Mouse (Mus musculus) liver, embryonic 13.5 days (tissue): ENCODE results near the gene Ssh2. TPM values are rescaled to one million over a fixed set of nuclear protein-coding genes. Genes with fewer than 3 reads are reported as not detected.
"Not testable (repeated sequence)": the region's sequence is repeated elsewhere in the genome, so short reads cannot be mapped to it uniquely, and the experiment has no call there.

Source experiments
- ATAC-seq: fragments of 200-750 bp; cut with Nextera tagmentation; 2 replicates; pipeline ENCODE4 v1.8.0; 2017; ENCODE audit warnings: low read depth, mild to moderate bottlenecking, moderate number of reproducible peaks, moderate library complexity
- DNase-seq: peaks from one replicate; pipeline ENCODE4 v3.0.0; 2022
- H3K27ac ChIP-seq: fragments of 300-500 bp; sonication (generic); 2 replicates; pipeline ENCODE4 v1.5.1; 2015; ENCODE audit warnings: moderate library complexity, mild to moderate bottlenecking, inconsistent platforms
- H3K27me3 ChIP-seq: fragments of 300-500 bp; sonication (generic); 2 replicates; pipeline ENCODE4 v1.6.1; 2015; ENCODE audit warnings: mild to moderate bottlenecking, inconsistent platforms
- H3K36me3 ChIP-seq: fragments of 300-500 bp; sonication (generic); 2 replicates; pipeline ENCODE4 v1.6.1; 2015; ENCODE audit warnings: mild to moderate bottlenecking, inconsistent platforms
- H3K4me1 ChIP-seq: fragments of 300-500 bp; sonication (generic); replicated peaks from 2 replicates; pipeline ENCODE4 v1.6.1; 2015; ENCODE audit warnings: inconsistent platforms
- H3K4me2 ChIP-seq: fragments of 300-500 bp; sonication (generic); 2 replicates; pipeline ENCODE4 v1.6.1; 2015; ENCODE audit warnings: inconsistent platforms, mild to moderate bottlenecking, moderate library complexity
- H3K4me3 ChIP-seq: fragments of 300-500 bp; sonication (generic); replicated peaks from 2 replicates; pipeline ENCODE4 v1.5.1; 2015; ENCODE audit warnings: mild to moderate bottlenecking, inconsistent platforms
- H3K9ac ChIP-seq: fragments of 300-500 bp; sonication (generic); 2 replicates; pipeline ENCODE4 v1.6.1; 2015; ENCODE audit warnings: mild to moderate bottlenecking, inconsistent platforms
- H3K9me3 ChIP-seq: fragments of 300-500 bp; sonication (generic); replicated peaks from 2 replicates; pipeline ENCODE4 v1.6.1; 2016; ENCODE audit warnings: inconsistent platforms
- WGBS: fragments of 180-500 bp; shearing (Covaris S2); methylation state at CpG from one replicate; pipeline ENCODE4 v1.1.7; 2015; ENCODE audit not compliant: insufficient replicate concordance; 5-methylcytosine and 5-hydroxymethylcytosine counted together
- polyA plus RNA-seq: library from polyadenylated mRNA; unstranded; fragments of >200 nt; fragmentation: Nextera tagmentation; extraction: Ambion mirVana; gene quantifications from 2 replicates; pipeline ENCODE4 v1.2.1, GENCODE M21; 2015

The Ssh2 gene
- polyA plus RNA-seq, 1 experiment from 2014 or later: 3.5 TPM

DNA sequence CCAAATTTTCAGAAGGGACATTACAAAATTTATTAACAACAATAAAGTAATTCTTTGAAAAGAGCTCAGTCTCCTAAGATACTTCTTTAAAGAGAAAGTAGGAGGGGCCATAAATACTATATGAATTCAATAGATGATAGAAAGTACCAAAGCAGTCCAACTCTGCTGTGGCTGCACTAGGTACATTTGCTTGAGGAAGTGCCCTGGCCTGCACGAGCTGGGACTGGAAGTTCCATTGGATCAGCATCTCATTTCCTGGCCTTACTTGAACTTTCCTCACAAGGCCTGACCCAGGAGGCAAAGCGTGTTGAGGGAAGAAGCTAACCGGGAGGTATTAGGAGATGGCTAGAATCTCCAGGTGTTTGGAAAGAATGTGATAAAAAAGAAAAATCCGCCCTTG lies 75.4 kb downstream of the Ssh2 start:
- no peak overlapping the region for H3K4me3 ChIP-seq
- no peaks in the 10 kb centered on the region for H3K27me3 ChIP-seq
- H3K9ac ChIP-seq: no peak overlapping the region
- DNase-seq: no peak
- H3K4me2 ChIP-seq: no peak overlapping the region
- no peak overlapping the region for H3K27ac ChIP-seq
- no peaks in the 10 kb centered on the region for H3K4me1 ChIP-seq
- H3K9me3 ChIP-seq: no peaks in the 10 kb centered on the region
- H3K36me3 ChIP-seq: no peaks in the 10 kb centered on the region
- 61% methylated on average over 4 of the region's 4 CpGs for WGBS
- no peak for ATAC-seq

DNA sequence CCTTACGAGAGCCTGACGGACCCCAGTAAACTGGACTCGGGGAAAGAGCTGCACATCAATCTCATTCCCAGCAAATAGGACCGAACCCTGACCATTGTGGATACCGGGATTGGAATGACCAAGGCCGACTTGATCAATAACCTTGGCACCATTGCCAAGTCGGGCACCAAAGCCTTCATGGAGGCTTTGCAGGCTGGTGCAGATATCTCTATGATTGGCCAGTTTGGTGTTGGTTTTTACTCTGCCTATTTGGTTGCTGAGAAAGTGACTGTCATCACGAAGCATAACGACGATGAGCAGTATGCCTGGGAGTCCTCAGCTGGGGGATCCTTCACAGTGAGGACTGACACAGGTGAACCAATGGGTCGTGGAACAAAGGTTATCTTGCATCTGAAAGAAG lies 77.6 kb downstream of the Ssh2 start:
- H3K9me3 ChIP-seq, H3K4me3 ChIP-seq, H3K36me3 ChIP-seq, H3K27ac ChIP-seq, H3K4me2 ChIP-seq, H3K27me3 ChIP-seq, DNase-seq, ATAC-seq, H3K4me1 ChIP-seq, H3K9ac ChIP-seq: not testable (repeated sequence)
- 89% methylated on average over 11 of the region's 11 CpGs for WGBS

DNA sequence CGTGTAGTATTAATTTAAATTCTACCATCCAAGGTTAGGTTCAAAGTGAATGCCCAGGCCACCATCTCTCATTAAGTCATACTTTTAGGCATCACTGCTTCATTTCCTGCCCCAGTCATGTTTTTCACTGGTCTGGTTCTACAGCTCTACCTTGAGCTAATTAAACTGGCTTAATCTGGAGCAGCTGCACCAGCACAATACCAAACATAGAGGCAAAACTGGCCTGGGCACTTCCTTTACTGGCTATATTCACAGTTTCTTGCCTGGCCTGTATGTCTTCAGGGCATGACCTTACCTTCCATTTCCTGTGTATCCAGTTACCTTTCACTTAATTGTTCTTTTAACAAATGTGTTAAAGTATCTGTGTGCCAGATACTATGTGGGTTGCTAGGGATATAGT lies 81.2 kb downstream of the Ssh2 start:
- H3K4me1 ChIP-seq: no peaks in the 10 kb centered on the region
- no peak for DNase-seq
- ATAC-seq: no peak
- 77% methylated on average over 1 of the region's 1 CpGs for WGBS
- H3K36me3 ChIP-seq: no peaks in the 10 kb centered on the region
- H3K27me3 ChIP-seq: no peaks in the 10 kb centered on the region
- H3K4me3 ChIP-seq: no peak overlapping the region
- no peak overlapping the region for H3K9ac ChIP-seq
- H3K4me2 ChIP-seq: no peak overlapping the region
- no peaks in the 10 kb centered on the region for H3K9me3 ChIP-seq
- H3K27ac ChIP-seq: no peak overlapping the region

DNA sequence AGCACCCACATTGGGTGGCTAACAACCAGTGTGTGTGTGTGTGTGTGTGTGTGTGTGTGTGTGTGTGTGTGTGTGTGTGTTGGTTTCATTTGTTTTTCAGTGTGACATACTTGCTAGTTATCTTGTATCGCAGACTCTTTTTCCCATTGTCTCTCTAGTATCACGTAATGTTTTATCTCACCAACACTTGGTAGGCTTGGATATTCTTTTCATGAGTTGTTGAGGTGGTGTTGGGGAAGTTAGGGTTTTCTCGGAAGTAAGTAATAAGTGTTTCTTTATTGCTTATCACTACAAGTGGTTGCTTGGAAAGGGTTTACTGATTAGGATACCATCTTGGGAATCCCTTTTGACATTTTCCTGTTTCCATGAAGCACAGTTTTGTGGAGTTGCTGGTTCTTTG lies 91.1 kb downstream of the Ssh2 start:
- ATAC-seq (no peak), DNase-seq (no peak)
- no peak overlapping the region for H3K4me2 ChIP-seq
- no peaks in the 10 kb centered on the region for H3K9me3 ChIP-seq
- WGBS: 36% methylated on average over 3 of the region's 3 CpGs
- H3K27ac ChIP-seq: no peak overlapping the region
- no peaks in the 10 kb centered on the region for H3K36me3 ChIP-seq
- H3K4me1 ChIP-seq: no peaks in the 10 kb centered on the region
- H3K4me3 ChIP-seq: no peak overlapping the region
- H3K9ac ChIP-seq: no peak overlapping the region
- no peaks in the 10 kb centered on the region for H3K27me3 ChIP-seq

DNA sequence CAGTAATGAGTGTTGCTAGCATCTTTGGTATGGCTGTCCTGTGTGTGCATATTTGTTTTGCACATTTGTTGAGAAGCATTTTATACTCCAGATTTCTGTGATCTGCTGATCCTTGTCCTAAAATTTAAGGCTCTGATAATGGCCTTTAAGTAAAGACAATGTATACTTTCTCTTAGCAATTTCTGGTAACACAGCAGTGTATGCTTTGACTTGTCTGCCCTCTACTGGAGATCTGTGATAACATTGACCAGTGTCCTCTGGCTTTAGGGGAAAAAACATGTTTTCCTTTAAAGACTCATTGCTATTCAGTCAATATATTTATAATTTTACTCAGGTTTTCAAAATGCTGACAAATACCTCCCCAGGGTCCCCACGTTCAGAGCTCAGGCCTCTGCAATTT lies 92.4 kb downstream of the Ssh2 start:
- H3K4me1 ChIP-seq: no peaks in the 10 kb centered on the region
- H3K9ac ChIP-seq: no peak overlapping the region
- DNase-seq (peak; percentile 9), ATAC-seq (no peak)
- H3K27ac ChIP-seq: no peak overlapping the region
- no peak overlapping the region for H3K4me3 ChIP-seq
- H3K36me3 ChIP-seq: no peaks in the 10 kb centered on the region
- no peaks in the 10 kb centered on the region for H3K9me3 ChIP-seq
- 10% methylated on average over 1 of the region's 1 CpGs for WGBS
- H3K4me2 ChIP-seq: no peak overlapping the region
- H3K27me3 ChIP-seq: no peaks in the 10 kb centered on the region

DNA sequence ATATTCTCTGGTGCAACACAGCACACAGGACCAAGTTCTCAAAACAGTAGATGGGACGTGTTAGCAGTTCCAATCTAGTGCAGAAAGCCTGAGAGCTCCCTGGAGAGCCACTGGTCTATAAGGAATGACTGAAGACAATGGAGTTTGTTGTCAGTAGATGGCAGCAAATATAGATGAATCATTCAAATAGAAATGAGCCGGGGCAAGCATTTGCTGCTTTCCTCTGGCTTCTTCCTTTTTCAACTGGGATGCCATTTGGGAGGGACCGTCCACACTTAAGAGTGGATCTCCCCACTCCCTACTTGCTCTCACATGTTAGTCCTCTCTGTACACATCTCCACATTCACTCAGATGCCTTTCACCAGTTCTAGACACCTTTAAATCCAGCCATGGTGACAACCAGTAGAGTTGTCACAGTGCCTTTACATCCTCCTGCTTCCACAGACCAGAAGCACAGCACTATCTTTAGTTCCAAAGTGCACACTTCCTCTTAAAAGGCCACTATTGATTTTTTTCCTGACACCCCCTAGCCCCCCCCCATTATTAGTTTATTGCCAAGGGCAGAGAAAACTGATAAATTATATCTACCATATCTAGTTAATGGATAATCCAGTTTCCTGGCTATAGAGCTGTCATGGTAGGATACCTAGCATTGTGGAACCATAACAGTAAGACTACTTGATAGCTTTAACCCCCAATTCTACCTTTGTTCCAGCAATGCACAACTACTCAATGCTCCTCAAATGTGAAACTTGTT lies 101.8 kb downstream of the Ssh2 start:
- Histone ChIP-seq H3K4me1 (peaks cover 16% of the 10 kb centered on the region; the same call in 1 of the 2 replicates), H3K4me2 (no peak overlapping the region), H3K9ac (no peak overlapping the region), H3K4me3 (no peak overlapping the region), H3K27ac (no peak overlapping the region), H3K36me3 (no peaks in the 10 kb centered on the region), H3K27me3 (no peaks in the 10 kb centered on the region), H3K9me3 (no peaks in the 10 kb centered on the region)
- no peak for DNase-seq
- no peak for ATAC-seq
- WGBS: 45% methylated on average over 3 of the region's 3 CpGs

DNA sequence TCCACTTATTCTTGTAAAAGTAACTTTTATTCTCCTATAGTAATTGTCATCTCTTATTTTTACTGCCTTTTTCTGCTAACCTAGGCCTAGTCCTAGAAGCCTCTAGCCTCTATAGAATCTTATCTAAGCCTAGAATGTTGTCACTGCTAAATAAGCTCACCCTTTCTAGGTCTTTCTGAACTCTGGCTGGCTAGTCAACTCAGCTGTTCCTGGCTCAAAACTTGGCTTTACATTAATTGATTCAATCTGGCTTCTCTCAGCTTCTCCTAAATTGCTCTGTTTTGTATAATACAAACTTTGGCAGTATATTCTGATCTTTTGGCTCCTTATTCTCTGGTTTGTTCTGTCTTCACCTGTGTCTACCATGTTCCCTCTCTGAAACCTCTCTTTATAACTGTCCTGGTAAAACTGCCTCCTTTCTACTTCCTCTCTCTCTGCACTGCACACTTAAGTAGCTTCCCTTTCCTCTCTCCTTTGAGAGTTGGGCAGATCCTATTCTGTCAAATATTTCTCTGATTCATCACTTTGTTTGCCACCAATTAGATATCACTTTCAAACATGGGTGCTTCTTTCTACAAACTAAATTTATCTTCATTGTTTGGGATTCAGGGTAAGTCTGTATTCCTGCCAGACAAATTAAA lies 102.5 kb downstream of the Ssh2 start:
- H3K9ac ChIP-seq: no peak overlapping the region
- H3K36me3 ChIP-seq: no peaks in the 10 kb centered on the region
- no peak overlapping the region for H3K4me2 ChIP-seq
- no peaks in the 10 kb centered on the region for H3K27me3 ChIP-seq
- no peak overlapping the region for H3K27ac ChIP-seq
- ATAC-seq (no peak), DNase-seq (no peak)
- no peaks in the 10 kb centered on the region for H3K9me3 ChIP-seq
- H3K4me1 ChIP-seq: peaks cover 16% of the 10 kb centered on the region; the same call in 1 of the 2 replicates
- H3K4me3 ChIP-seq: no peak overlapping the region

DNA sequence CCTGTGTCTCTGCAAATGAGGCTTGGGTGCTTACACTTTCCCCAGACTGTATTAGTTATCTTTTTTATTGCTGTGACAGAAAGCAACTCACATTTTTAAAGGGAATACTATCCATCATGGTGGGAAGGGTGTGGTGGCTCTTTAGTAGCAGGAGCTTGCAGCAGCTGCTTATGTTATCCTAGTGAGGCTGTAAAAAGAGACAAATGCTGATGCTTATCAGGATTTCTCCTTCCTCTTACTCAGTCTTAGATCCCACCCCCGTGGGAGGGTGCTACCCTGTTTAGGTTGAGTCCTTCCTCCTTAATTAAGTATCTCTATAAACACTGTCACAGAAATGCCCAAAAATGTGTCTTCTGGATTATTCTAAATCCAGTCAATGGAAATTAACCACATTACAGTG lies 105.1 kb downstream of the Ssh2 start:
- H3K9ac ChIP-seq: no peak overlapping the region
- no peaks in the 10 kb centered on the region for H3K27me3 ChIP-seq
- H3K27ac ChIP-seq: no peak overlapping the region
- H3K4me2 ChIP-seq: no peak overlapping the region
- 9% methylated on average over 1 of the region's 1 CpGs for WGBS
- no peaks in the 10 kb centered on the region for H3K9me3 ChIP-seq
- ATAC-seq (no peak), DNase-seq (no peak)
- H3K4me3 ChIP-seq: no peak overlapping the region
- peaks cover 16% of the 10 kb centered on the region; the same call in 1 of the 2 replicates for H3K4me1 ChIP-seq
- peaks cover 6% of the 10 kb centered on the region for H3K36me3 ChIP-seq

DNA sequence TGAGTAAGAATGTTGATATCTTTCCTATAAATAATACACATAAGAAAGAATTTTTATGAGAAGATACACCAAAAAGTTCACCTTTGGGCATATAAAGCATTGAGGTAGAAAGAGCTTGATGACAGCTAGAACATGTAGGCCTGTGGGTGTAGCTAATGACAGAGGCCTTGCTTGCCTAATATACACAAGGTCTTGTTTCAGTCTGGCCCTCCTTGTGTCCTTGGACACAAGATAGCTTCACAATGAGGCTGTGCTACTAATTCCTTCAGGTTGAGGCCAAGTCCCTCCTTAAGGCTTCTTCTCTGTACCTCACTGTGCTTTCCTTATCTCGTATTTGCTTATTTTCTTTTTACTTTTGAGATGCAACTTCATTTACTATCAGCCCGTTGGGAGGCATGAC lies 114.4 kb downstream of the Ssh2 start:
- no peaks in the 10 kb centered on the region for H3K27me3 ChIP-seq
- no peak for ATAC-seq
- 59% methylated on average over 2 of the region's 2 CpGs for WGBS

DNA sequence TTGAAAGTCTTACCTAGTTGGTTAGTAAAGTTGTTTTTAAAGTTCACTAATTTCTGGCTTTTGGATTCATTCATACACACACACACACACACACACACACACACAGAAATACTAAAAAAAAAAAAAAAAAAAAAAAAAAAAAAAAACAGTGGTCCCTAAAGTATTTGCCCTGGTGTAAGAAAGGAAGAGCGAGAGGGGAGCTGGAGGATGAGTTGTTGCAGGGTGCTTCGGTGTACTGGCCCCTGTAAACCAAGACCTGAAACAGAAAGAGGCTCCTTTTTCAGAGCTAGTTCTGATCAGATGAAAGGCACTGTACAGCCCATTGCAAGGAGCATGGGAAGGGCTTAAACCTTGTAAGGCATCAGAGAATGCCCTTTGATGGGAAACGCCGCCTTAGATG lies 131.2 kb downstream of the Ssh2 start:
- H3K9me3 ChIP-seq: no peaks in the 10 kb centered on the region
- no peak for ATAC-seq
- no peak overlapping the region for H3K9ac ChIP-seq
- no peaks in the 10 kb centered on the region for H3K36me3 ChIP-seq
- H3K4me1 ChIP-seq: peaks cover 21% of the 10 kb centered on the region
- WGBS: 64% methylated on average over 4 of the region's 4 CpGs
- DNase-seq: no peak
- H3K4me2 ChIP-seq: peak overlapping the region; percentile 93
- no peaks in the 10 kb centered on the region; the same call in 1 of the 2 replicates for H3K27me3 ChIP-seq
- H3K27ac ChIP-seq: no peak overlapping the region
- no peak overlapping the region for H3K4me3 ChIP-seq

More for the DNA sequence above, 114.4 kb downstream of the Ssh2 start:
- Histone ChIP-seq H3K27ac (no peak overlapping the region), H3K9me3 (no peaks in the 10 kb centered on the region), H3K4me2 (no peak overlapping the region), H3K4me3 (no peak overlapping the region), H3K9ac (no peak overlapping the region), H3K4me1 (no peaks in the 10 kb centered on the region), H3K36me3 (peaks cover 5% of the 10 kb centered on the region; the same call in 1 of the 2 replicates)
- no peak for DNase-seq

DNA sequence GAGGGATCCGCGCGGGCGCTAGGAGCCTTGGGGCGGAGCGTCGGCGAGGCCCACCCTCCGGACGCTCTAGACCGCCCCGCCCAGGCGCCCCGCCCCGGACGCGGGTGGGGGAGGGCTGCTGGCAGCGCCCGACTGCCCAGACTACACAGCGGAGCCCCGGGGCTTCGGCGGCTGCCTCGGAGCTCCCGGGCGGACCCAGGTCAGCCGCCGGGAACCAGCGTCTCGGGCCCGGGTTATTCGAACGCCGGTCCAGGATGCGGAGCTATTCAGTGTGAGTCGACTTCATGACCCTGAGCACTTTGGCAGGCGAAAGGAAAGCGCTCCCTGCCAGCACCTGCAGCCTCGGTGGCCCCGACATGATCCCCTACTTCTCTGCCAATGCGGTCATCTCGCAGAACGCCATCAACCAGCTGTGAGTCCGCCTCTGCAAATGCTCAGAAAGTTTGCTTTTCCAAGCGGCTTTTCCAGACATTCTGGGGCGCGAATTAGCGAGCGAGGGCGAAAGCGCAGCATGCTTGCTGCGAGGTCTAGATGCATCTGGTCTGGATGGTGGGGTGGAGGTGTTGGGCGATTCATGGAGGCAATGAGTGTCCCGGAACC lies 132.2 kb downstream of the Ssh2 start:
- H3K4me1 ChIP-seq: peaks cover 21% of the 10 kb centered on the region
- peak; percentile 100 for ATAC-seq
- peak overlapping the region; percentile 93 for H3K4me2 ChIP-seq
- no peaks in the 10 kb centered on the region; the same call in 1 of the 2 replicates for H3K27me3 ChIP-seq
- H3K4me3 ChIP-seq: peak overlapping the region; percentile 71
- peak; percentile 86 for DNase-seq
- no peaks in the 10 kb centered on the region for H3K9me3 ChIP-seq
- no peaks in the 10 kb centered on the region for H3K36me3 ChIP-seq
- H3K9ac ChIP-seq: peak overlapping the region; percentile 77
- no peak overlapping the region for H3K27ac ChIP-seq
- WGBS: under 1% methylated on average over 54 of the region's 54 CpGs
